Mouse (Mus musculus): ENCODE results near the gene Stub1. TPM values are rescaled to one million over a fixed set of nuclear protein-coding genes. Genes with fewer than 3 reads are reported as not detected.

Gene Stub1
- polyA plus RNA-seq, 1 experiment from 2014 or later, result 78.5 TPM

DNA sequence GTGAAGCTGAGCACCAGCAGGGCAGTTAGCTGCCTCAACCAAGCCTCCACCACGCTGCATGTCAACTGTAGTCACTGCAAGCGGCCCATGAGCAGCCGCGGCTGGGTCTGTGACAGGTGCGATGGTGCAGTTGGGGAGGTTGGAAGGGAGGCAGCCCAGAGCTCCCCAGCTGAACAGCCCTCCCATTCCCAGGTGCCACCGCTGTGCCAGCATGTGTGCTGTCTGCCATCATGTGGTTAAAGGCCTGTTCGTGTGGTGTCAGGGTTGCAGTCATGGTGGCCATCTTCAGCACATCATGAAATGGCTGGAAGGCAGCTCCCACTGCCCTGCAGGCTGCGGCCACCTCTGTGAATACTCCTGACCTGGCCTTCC, 5.0 kb downstream of the Stub1 start:
- peak overlapping the region; percentile 64; the same call in 1 of the 2 replicates for H3K4me3 ChIP-seq (ENCODE audit: inconsistent target)
- peaks cover 59% of the 10 kb centered on the region for H3K79me2 ChIP-seq (ENCODE audit: inconsistent target)
- no peak overlapping the region for H3K27ac ChIP-seq
- 92% methylated on average over 8 of the region's 8 CpGs for WGBS (ENCODE audit: missing documents)
- H3K36me3 ChIP-seq (ENCODE audit: inconsistent target), result peaks cover 26% of the 10 kb centered on the region; the same call in 1 of the 2 replicates

DNA sequence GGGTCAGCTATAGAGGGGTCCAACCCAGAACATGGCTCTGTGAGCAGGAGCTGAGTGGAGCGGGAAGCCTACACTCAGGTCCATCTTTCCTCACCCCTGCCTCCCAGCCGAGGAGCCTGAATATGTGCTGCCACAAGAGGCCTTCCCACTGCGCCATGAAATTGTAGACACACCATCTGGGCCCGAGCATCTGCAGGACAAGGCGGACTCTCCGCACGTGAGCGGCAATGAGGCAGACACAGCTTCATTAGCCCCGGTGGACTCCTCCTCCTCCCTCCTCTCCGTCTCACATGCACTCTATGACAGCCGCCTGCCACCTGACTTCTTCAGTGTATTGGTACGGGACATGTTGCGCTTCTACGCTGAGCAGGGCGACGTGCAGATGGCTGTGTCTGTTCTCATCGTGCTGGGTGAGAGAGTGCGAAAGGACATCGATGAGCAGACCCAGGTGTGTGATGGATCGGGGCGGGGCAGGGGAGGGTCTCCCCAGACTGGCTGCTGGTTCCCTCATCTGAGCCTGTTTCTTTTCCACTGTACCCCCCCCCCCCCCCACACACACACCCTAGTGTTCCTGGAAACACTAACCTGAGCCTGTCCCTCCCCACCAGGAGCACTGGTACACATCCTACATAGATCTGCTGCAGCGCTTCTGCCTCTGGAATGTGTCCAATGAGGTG, 5.5 kb downstream of the Stub1 start:
- H3K4me3 ChIP-seq (ENCODE audit: inconsistent target), result no peak overlapping the region
- peaks cover 26% of the 10 kb centered on the region; the same call in 1 of the 2 replicates for H3K36me3 ChIP-seq (ENCODE audit: inconsistent target)
- H3K27ac ChIP-seq, result no peak overlapping the region
- H3K79me2 ChIP-seq (ENCODE audit: inconsistent target), result peaks cover 59% of the 10 kb centered on the region
- 90% methylated on average over 19 of the region's 22 CpGs for WGBS (ENCODE audit: missing documents)

DNA sequence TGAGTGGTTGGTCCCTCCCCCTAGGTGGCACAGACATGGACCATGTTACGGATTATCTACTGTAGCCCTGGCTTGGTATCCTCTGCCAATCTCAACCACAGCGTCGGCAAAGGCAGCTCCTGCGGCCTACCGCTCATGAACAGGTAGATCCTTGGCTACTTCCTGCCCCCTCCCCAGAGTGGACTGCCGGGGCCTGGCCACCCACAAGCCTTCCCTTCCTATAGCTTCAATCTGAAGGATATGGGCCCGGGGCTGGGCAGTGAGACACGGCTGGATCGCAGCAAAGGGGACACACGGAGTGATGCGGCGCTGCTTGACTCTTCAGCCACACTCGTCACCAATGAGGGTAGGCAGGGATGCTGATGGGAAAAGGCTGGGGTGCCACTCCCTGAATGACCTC, 6.2 kb downstream of the Stub1 start:
- 98% methylated on average over 13 of the region's 13 CpGs for WGBS (ENCODE audit: missing documents)
- H3K4me3 ChIP-seq (ENCODE audit: inconsistent target), result no peak overlapping the region
- H3K27ac ChIP-seq, result no peak overlapping the region
- peaks cover 55% of the 10 kb centered on the region for H3K79me2 ChIP-seq (ENCODE audit: inconsistent target)
- H3K36me3 ChIP-seq (ENCODE audit: inconsistent target), result peaks cover 26% of the 10 kb centered on the region; the same call in 1 of the 2 replicates

DNA sequence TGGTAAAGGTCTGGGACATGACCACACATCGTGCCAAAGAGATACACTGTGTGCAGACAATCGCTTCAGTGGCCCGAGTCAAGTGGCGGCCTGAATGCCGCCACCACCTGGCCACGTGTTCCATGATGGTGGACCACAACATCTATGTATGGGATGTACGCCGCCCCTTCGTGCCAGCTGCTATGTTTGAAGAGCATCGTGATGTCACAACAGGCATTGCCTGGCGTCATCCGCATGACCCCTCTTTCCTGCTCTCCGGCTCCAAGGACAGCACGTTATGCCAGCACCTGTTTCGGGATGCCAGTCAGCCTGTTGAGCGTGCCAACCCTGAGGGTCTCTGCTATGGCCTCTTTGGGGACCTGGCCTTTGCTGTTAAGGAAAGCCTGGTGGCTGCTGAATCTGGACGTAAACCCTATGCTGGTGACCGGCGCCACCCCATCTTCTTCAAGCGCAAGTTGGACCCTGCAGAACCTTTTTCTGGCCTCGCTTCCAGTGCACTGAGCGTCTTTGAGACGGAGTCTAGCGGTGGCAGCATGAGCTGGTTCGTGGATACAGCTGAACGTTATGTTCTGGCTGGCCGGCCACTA, 7.1 kb downstream of the Stub1 start:
- H3K4me3 ChIP-seq (ENCODE audit: inconsistent target), result no peak overlapping the region
- H3K36me3 ChIP-seq (ENCODE audit: inconsistent target), result peaks cover 26% of the 10 kb centered on the region; the same call in 1 of the 2 replicates
- no peak overlapping the region for H3K27ac ChIP-seq
- 96% methylated on average over 27 of the region's 27 CpGs for WGBS (ENCODE audit: missing documents)
- H3K79me2 ChIP-seq (ENCODE audit: inconsistent target), result peaks cover 46% of the 10 kb centered on the region

DNA sequence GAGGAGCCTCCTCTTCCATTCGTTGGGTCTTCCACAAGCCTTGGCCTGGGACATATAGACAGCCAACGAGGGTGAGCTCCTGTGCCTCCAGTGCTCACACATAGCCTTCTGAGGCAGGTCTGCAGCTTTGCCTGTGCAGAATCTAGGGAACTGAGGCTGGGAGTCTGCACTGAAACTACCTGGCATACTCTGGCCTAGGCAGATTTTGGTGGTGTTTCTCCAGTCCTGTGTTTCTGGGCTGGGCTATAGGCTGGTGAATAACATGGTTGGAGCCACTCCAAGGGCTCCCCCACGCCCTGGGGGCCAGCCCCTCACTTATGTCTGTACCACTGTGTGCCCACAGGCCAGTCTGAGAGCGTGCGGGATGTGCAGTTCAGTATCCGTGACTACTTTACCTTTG, 7.9 kb downstream of the Stub1 start:
- Histone ChIP-seq H3K27ac (no peak overlapping the region), H3K36me3 (ENCODE audit: inconsistent target) (peaks cover 20% of the 10 kb centered on the region; the same call in 1 of the 2 replicates), H3K79me2 (ENCODE audit: inconsistent target) (peaks cover 38% of the 10 kb centered on the region), H3K4me3 (ENCODE audit: inconsistent target) (no peak overlapping the region)
- 98% methylated on average over 6 of the region's 6 CpGs for WGBS (ENCODE audit: missing documents)

DNA sequence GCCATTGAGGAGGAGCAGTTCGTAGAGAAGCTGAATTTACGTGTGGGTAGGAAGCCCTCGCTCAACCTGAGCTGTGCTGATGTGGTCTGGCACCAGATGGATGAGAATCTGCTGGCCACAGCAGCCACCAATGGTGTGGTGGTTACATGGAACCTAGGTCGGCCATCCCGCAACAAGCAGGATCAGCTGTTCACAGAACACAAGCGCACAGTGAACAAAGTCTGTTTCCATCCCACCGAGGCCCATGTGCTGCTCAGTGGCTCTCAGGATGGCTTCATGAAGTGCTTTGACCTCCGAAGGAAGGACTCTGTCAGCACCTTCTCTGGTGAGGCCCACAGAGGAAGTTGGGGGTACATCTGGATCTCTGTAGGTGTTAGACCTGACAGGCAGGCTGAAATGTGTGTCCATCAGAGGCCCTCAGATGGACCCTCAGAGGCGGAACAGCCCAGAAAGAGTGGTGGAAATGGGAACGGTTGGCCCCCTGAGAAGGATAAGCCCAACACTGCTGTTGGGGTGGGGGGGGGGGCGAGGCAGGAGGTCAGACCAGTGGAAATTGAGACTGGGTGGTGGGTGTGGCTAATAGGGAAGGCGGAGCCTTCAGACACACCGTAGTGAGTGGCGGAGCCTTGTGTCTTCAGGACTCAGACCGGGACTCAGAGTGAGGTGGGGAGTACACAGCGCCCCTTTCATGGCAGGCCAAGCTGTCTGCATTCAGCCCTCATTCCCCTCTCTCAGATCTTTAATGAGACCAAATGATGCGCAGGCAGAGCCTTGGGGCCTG, 8.7 kb downstream of the Stub1 start:
- Histone ChIP-seq H3K27ac (no peak overlapping the region), H3K79me2 (ENCODE audit: inconsistent target) (peaks cover 31% of the 10 kb centered on the region; the same call in 1 of the 2 replicates), H3K36me3 (ENCODE audit: inconsistent target) (peaks cover 20% of the 10 kb centered on the region; the same call in 1 of the 2 replicates), H3K4me3 (ENCODE audit: inconsistent target) (peak overlapping the region; percentile 93)
- WGBS (ENCODE audit: missing documents), result 87% methylated on average over 15 of the region's 17 CpGs

DNA sequence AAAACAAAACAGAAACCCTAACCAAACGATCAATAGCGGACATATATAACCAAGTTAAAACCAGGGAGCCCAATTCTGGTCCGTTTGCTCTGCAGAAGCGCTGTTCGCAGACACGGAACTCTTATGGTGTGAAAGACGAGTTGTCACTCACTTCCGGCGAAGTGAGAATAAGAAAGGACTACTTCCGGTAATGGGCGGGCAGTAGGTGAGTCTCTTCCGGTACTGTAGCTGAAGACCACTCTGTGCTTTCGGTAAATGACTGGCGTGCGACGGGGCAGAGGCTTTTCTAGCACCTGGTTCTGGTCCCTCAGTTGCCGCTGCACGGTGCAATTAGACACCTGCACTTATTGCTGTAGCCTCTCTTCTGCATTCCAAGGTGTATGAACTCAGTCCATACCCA, 9.8 kb downstream of the Stub1 start, which contains the start of gene Wdr24:
Gene Wdr24 (plus strand): TSS at position 176 of the 400 bp plus-strand sequence.
- WGBS (ENCODE audit: missing documents), result under 1% methylated on average over 18 of the region's 18 CpGs
- Histone ChIP-seq H3K79me2 (ENCODE audit: inconsistent target) (peaks cover 24% of the 10 kb centered on the region; the same call in 1 of the 2 replicates), H3K36me3 (ENCODE audit: inconsistent target) (peaks cover 20% of the 10 kb centered on the region; the same call in 1 of the 2 replicates), H3K27ac (peak within 1 kb of the TSS; percentile 55), H3K4me3 (ENCODE audit: inconsistent target) (peak within 1 kb of the TSS; percentile 93)

DNA sequence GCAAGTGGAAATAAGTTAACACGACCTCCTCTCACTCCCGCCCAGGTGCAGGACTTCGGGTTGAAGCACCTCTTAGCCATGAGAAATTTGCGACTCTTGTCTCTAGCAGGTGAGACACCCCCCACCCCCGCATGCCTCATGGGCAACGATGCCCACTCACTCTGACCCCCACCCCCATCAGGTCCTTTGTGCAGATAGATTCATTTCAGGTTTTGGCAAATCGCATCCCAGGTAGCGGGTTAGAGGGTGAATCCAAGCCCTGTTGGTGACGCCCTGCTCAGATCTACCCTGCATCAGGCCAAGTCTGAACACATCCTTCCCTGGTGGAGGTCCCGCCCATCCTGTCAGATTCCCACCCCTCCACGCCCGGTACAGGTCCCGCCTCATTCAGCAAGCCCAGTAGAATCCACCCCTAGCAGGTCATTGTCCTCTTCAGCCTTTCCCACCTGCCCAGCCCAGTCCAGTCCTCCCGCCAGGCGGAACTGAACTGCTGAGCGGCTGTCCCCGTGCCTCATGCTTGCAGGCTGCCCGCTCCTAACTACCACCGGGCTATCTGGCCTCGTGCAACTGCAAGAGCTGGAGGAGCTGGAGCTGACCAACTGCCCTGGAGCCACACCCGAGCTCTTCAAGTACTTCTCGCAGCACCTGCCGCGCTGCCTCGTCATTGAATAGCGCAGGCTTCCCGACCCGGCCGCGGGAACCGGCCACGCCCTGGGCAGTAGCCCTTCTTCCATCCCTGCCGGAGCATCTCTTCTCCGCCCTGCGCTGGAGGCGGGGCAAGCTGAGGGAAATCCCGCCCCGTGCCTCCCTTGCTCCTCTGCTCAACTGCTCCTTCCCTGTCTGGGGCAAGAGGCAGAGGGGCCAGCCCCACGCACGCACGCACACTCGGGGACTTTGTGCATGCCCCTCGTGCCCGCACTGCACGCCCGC, 14.1 kb downstream of the Stub1 start:
- H3K36me3 ChIP-seq (ENCODE audit: inconsistent target), result no peaks in the 10 kb centered on the region
- 10% methylated on average over 44 of the region's 46 CpGs for WGBS (ENCODE audit: missing documents)
- H3K27ac ChIP-seq, result no peak overlapping the region
- no peak overlapping the region for H3K4me3 ChIP-seq (ENCODE audit: inconsistent target)
- peaks cover 6% of the 10 kb centered on the region; the same call in 1 of the 2 replicates for H3K79me2 ChIP-seq (ENCODE audit: inconsistent target)

DNA sequence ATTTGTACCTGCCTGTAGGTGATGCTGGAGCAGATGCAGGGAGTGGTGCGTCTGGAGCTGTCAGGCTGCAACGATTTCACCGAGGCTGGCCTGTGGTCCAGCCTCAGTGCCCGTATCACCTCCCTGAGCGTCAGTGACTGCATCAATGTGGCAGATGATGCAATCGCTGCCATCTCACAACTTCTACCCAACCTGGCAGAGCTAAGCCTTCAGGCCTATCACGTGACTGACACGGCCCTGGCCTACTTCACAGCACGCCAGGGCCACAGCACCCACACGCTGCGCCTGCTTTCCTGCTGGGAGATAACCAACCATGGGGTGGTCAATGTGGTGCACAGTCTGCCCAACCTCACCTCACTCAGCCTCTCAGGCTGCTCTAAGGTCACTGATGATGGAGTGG, 15.5 kb downstream of the Stub1 start:
- H3K27ac ChIP-seq, result no peak overlapping the region
- H3K4me3 ChIP-seq (ENCODE audit: inconsistent target), result no peak overlapping the region
- no peaks in the 10 kb centered on the region for H3K79me2 ChIP-seq (ENCODE audit: inconsistent target)
- H3K36me3 ChIP-seq (ENCODE audit: inconsistent target), result no peaks in the 10 kb centered on the region
- 72% methylated on average over 11 of the region's 11 CpGs for WGBS (ENCODE audit: missing documents)

DNA sequence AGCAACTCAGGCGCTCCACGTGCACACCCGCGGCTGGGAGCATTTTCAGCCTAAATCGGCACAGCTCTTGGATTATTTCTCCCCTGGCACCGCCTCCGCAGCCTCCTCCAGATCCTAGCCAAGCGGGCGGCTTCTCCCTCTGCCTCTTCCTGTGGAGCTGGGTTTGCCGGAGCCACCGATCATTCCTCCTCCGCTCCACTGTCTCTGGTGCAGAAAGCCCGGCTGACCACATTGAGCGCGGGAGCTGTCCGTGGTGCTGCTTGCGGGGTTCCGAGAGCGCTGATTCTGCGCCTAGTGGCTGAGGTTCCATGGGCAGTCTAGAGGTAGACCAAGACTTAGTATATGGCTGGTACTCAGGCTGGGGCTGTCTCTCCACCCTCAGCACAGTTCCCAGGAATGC, 19.7 kb downstream of the Stub1 start:
- 2% methylated on average over 17 of the region's 20 CpGs for WGBS (ENCODE audit: missing documents)

DNA sequence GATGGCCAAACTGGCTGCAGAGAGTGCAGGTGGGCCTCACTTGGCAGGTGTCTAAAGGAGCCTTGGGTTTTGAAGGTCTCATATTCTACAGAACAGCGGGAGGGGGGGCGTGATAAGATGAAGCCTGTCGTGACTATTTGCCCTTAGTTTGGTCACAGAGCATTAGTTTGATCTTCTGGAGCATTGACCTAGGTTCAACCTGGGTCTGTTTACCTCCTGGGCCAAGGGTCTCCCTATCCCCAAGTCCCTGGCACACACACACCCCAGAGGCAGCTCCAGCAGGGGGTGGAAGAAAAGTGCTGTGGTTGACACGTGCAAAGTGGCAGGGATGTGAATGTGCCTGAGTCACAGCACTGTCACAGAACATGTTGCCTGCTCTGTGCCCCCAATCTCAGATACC, 22.3 kb downstream of the Stub1 start:
- Histone ChIP-seq H3K4me3 (ENCODE audit: inconsistent target) (no peak overlapping the region), H3K79me2 (ENCODE audit: inconsistent target) (no peaks in the 10 kb centered on the region), H3K27ac (no peak overlapping the region), H3K36me3 (ENCODE audit: inconsistent target) (no peaks in the 10 kb centered on the region)
- 66% methylated on average over 4 of the region's 4 CpGs for WGBS (ENCODE audit: missing documents)

More for the DNA sequence above, 19.7 kb downstream of the Stub1 start:
- H3K36me3 ChIP-seq (ENCODE audit: inconsistent target), result no peaks in the 10 kb centered on the region
- H3K79me2 ChIP-seq (ENCODE audit: inconsistent target), result no peaks in the 10 kb centered on the region
- no peak overlapping the region for H3K4me3 ChIP-seq (ENCODE audit: inconsistent target)
- no peak overlapping the region for H3K27ac ChIP-seq

DNA sequence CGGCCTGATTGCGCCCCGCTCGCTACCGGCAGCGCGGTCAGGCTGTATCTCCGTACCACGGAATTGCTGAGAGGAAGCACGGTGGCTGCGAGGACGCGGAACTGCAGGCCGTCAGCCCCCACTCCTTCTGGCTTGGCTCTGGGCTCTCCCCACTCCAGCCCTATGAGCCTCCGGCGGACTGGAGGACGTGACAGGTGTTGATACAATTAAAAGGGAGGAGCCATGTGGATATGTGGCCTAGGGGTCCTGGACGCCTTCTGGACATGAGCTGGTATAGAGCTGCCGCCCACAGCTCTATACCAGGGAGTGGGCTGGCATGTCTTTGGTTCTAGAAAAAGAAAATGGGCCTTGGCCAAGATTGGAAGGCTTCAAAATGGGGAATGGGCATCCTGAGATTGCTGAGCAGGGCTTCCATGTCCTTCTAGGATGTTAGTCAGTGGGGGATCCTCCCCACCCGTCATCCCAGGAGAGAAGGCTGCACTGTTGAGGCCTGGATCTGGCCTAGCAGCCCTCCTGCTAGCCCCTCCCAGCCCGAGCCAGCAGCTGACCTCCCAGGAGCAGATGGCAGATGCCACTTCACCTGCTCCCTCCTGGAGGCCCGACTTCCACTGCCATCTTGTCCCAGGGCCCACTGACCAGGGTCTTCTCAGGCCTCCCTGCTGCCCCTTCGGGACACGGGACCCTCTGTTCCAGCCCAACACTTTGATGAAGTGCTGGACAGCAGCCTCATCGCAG, 23.4 kb downstream of the Stub1 start:
- no peaks in the 10 kb centered on the region for H3K79me2 ChIP-seq (ENCODE audit: inconsistent target)
- WGBS (ENCODE audit: missing documents), result 16% methylated on average over 25 of the region's 25 CpGs
- no peaks in the 10 kb centered on the region for H3K36me3 ChIP-seq (ENCODE audit: inconsistent target)
- no peak overlapping the region for H3K4me3 ChIP-seq (ENCODE audit: inconsistent target)
- no peak overlapping the region for H3K27ac ChIP-seq

DNA sequence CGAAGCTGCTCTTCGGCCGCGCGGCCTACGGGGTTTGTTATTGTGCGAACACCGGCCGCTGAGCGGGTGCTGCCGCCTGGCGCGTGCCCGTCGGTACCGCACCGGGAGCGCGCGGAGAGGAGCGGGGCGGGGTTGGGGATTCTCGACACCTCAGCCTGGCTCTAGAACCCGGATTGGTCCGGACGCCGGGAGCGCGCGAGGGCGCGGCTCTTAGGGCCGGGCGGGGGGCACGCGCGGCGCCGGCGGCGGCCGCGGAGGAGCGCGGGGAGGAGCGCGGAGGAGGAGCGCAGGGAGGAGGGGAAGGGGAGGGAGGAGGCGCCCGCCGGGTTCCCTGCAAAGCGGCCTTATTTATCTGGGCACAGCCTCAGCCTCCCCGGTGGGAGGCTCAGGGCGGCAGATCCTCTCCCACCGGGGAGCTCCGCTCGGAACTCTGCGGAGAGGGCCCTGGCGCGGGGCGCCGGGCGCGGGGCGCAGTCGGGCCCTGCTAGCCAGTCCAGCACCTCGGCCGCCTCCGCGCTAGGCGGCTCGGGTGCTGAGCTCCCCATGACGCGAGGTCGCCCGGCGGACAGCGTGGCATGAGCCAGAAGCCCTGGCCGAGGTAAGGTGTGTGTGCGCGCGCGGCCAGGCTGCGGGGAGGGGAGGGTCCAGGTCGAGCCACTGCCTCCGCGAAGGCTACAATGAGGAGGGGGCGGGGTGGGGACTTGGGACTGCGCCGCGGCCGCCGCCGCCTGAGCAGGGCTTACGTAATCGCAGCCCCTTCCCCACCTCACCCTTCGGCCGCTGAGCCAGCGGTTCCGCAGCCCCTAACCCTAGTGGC, 24.2 kb downstream of the Stub1 start, which contains the start of gene Fbxl16:
Gene Fbxl16 (plus strand): TSS at position 297 of the 817 bp plus-strand sequence.
- no peaks in the 10 kb centered on the region for H3K79me2 ChIP-seq (ENCODE audit: inconsistent target)
- no peaks in the 10 kb centered on the region for H3K36me3 ChIP-seq (ENCODE audit: inconsistent target)
- under 1% methylated on average over 82 of the region's 100 CpGs for WGBS (ENCODE audit: missing documents)
- H3K27ac ChIP-seq, result no peak within 1 kb of the TSS
- H3K4me3 ChIP-seq (ENCODE audit: inconsistent target), result no peak within 1 kb of the TSS

All from macrophage (primary cell).